Mouse (Mus musculus) brain, embryonic 18.5 days (tissue): ENCODE results near the gene Mllt6.
"Not testable (repeated sequence)": the region's sequence is repeated elsewhere in the genome, so short reads cannot be mapped to it uniquely, and the experiment has no call there.

Source experiments
- DNase-seq: peaks from one replicate; pipeline ENCODE4 v3.0.0-alpha.2; 2012; ENCODE audit warnings: low read depth, low spot score

Gene Mllt6

DNA sequence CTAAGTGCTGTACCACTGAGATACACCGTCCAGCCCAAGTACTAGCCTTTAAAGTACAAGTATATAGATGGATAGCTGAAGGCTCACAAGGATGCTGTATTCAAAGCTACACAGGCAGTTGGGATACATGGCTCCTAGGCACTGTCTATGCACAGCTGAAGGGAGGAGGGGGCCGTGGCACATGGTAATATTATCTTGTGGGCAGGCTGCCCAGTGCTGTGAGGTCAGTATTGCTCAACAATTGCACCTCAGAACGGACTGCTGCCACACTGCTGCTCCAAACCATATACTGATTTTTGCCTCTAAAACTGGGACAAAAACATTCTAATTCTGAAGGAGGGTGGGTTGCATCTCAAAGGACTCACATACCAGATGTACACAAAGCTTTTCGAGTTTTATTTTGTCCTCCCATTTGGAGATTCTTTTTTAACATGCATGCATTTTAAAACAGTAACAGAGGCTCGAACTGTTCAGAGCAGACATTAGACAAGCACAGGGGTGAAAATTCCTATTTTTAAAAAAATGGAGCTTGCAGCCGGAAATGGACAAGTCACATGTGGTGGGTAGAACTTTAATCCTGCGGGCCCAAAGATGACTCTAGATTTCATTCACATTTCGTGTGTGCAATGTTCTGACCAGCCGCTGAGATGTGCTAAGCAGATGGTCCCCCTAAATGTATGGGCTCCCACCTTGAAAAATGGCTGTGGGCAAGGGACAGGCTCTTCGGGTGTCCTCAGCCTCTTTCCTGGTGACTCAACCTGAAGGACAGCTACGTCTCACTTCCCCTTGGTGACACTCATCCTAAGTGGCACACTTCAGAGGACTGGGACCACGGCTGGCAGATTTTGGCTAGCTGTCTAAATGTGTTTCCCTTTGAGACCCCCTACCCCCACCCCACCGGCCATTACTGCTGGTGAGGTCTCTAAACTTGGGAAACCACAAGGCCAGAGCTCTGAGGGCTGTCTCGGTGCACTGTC, 51.9 kb downstream of the Mllt6 start:
- DNase-seq, result no peak

DNA sequence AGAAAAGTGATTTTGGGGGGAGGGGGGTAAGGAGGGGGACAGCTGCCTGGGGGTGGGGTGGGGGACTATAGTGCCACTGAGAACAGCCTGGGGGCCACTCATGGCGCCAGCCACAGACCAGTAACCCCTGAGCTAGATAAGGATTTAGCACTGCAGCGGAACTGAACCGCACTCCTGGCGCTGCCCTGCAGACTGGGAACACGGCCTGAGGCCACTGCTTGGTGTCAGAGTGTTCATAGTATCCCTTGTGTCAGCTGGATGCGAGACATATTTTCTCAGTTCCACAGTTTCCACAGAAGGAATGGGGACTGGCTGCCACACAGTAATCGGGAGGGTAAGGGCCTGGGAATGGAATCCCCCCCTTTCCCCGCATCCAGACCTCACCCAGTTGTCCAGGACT, 52.8 kb downstream of the Mllt6 start:
- no peak for DNase-seq

DNA sequence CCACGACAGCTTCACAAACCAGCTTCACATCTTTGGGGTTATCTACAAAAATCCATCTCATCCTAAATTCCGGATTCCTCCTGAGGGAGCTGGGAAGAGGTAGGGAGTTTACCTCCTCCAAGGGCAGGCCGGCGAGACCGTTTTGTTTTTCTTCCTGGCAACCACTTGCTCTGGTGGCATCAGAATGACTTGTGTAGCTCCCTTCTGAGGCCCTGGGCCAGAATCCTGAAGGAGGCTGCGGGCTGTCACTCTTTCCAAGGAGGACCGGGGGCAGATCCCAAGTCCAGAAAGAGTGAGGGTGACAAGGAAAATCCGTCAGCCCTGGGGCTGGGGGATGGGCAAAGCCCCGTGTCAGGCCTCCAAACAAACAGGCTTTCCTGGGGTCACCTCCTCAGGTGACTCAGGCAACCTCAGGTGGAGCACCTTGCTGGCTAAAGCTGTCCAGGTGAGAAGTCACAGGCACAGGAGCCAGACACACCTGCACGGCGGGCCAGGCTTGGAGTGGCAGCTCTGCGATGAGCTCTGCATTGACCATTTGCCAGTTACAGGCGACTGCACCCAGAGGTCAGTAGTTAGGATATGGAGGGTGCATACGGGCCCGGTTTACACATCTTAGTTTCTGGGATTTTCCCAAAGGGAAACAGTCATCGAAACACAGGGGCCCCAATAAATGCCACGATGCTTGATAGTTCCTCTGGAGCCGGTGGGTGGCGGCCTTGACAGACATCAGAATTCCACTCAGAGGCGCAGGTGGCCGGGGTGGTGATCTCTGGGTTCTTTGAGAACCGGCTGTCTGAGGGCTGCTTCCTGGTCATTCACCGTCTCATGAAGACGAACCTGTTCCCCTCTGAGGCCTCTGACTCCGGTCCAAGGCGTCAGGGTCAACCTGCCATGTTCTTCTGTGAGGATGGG, 54.4 kb downstream of the Mllt6 start:
- no peak for DNase-seq

DNA sequence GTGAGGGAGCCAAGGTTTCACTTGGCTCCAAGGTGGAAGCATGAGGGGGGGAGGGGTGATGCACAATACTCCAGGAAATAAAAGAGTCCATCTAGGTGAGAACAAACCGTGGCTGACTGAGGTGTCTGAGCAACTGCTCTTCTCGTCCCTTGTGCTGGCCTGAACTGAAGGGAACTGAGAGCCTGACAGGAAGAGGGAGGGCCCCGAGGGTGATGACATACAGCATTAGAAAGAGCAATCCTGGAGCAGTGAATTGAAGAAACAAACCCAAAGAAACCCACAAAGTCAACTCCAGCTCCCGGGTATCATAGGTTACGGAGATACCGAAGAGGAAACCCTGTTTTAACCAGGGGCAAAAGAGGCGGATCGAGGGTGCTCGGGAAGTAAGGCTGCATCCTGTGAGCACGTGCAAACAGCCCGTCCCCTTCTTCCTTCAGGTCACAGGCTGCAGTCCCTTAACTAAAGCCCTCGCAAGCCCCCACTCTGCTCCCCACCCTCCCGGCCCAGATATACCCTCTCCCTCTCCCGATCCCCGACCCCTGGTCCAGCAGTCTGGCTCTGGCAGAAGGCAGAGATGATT, 55.2 kb downstream of the Mllt6 start:
- no peak for DNase-seq

DNA sequence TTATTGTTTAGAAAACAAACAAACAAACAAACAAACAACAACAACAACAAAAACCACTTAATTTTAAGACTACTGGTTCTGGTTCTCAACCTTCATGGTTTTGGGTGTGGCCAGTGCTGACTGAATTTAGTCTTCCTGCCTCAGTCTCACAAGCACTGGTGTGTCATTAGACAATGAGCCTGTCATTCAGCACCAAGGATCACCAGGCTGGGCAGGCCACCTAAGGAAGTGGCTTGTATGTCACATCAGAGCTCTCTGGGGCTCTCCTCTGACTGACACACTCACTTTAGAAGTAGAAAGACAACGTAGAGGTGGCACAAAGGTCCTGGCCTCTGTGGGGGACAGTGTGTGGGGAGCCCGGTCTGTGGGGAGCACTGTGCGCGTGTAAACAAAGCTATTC, 55.8 kb downstream of the Mllt6 start:
- DNase-seq, result no peak

DNA sequence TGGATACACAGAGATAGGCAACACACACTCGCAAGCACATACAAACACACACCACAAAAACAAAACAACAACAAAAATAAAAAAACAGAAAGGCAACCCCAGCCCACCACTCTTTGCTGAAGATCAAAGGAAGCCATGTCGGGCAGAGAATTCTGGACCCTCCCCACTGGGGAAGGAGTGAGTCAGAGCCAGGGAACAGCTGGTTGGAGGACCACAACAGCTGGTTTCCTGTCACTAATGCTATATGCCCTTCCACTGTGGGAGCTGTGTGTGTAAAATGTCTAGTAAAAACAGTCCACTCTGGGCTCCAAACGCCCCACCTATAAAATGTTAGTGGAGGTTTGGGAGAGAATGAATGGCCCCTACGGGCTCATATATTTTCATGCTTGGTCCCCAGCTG, 58.1 kb downstream of the Mllt6 start:
- no peak for DNase-seq

DNA sequence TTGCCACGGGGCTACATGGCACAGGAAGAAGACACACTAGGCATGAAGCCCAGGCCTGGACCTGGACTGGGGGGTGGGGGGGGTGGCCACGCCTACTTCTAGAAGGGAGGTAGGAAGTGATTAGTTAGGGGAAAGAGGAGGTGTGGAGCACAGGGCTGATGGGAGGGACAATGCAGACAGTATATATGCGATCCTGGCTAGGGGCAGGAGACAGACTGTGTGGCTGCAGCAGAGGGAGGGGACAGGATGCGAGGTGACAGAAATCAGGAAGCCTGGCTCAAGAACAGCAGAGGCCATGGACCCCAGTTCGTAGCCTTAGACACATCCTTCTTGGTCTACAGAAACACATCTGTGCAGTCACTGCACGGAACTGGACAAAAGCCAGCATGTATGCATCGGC, 60.5 kb downstream of the Mllt6 start:
- DNase-seq, result no peak

DNA sequence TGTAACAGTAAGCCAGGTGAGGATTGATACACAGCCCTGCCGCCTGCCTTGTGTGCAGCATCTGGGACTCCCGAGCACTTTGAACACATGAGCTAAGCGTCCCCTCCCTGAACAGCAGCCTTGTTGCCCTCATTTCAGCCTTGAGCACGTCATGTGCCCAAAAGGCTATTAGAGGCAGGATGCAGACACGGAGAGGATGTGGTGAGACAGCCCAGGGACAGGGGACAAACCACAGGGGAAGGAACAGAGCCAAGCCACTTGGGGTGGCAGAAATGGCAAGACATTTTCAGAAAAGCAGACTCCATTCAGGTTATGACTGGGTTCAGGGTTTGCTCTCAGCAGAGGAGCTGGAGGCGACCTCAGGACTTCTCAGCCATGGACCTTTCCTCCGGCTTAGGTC, 65.1 kb downstream of the Mllt6 start:
- DNase-seq, result no peak

DNA sequence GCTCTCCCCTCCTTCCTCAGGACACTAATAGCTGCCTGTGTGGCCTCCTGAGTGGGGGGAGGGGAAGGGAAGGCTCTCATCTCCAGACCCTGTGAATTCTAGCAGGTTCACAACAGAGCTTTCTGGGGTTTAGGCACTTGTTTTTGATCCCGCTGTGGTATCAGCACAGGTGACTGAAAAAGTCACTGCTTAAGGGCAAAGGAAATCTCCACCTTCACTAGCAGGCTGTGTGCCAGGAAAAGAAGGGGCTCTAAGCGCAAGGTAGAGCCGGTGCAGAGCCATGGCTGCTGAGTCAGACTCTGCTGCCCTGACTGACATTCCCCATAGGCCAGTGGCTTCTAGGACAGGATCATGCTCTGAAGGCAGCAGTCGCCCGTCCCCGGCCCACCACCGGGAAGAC, 65.5 kb downstream of the Mllt6 start:
- DNase-seq, result no peak

DNA sequence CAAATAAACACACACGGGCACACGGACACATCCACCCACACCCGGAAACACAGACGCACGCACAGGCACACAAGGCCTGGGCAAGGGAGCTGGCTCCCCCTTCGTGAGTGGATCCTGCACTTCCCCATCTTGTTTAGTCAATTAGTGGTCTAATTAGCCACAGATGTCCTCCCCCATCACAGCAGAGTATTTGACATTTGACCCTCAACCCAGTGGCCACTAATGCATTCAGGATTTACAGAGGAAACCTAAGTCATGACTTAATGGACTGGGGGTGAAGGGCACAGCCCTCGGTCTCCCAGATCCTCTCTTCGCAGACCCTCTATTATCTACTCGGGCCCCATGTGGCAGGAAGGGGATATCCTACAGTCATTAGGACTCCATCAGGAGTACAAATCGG, 70.5 kb downstream of the Mllt6 start:
- no peak for DNase-seq

DNA sequence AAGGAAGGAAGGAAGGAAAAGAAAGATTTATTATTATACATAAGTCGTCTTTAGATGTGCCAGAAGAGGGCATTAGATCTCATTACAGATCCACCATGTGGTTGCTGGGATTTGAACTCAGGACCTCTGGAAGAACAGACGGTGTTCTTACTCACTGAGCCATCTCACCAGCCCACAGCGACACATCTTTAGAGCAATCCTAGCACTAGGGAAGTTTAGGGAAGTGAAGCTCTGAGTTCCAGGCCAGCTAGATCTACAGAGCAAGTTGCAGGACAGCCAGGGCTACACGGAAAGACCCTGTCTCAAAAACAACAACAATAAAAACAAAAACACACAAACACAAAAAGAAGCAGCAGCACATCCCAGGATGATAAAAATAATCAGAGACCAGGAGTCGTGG, 71.6 kb downstream of the Mllt6 start:
- DNase-seq, result not testable (repeated sequence)
